Mouse (Mus musculus) lung, postnatal 4 days (tissue): ENCODE data around the gene Slc6a20a.
A peak's percentile ranks its signal among the peaks of the same experiment; 100 is the strongest.
"Not testable (repeated sequence)": the region's sequence is repeated elsewhere in the genome, so short reads cannot be mapped to it uniquely, and the experiment has no call there.

ENCODE experiments used
- DNase-seq, 2 experiments: peaks; one replicate each; pipeline ENCODE4 v3.0.0; 2021

Slc6a20a gene

GRCm38 (mm10) chr9:123678327-123679105, at the start of gene Slc6a20a, which contains the start of gene Ccr9:
Gene Slc6a20a (minus strand): TSS chr9:123678885.
Gene Ccr9 (plus strand): TSS chr9:123678439.
- peak; percentile 9 to 25 for DNase-seq

GRCm38 (mm10) chr9:123722737-123723493, 44.2 kb upstream of the Slc6a20a start:
- DNase-seq = peak in 1 of 2 experiments; percentile 7

GRCm38 (mm10) chr9:123717186-123718008, 38.7 kb upstream of the Slc6a20a start, which contains the start of gene Lztfl1:
Gene Lztfl1 (minus strand): TSS chr9:123717697.
- peak; percentile 97 for DNase-seq

- DNase-seq = no peak
Measured at GRCm38 (mm10) chr9:123716301-123716700, 37.6 kb upstream of the Slc6a20a start.

GRCm38 (mm10) chr9:123713111-123713510, 34.4 kb upstream of the Slc6a20a start:
- DNase-seq = no peak

GRCm38 (mm10) chr9:123709226-123709625, 30.5 kb upstream of the Slc6a20a start:
- DNase-seq = no peak

GRCm38 (mm10) chr9:123701822-123702221, 23.1 kb upstream of the Slc6a20a start:
- DNase-seq = no peak

GRCm38 (mm10) chr9:123695634-123696302, 17.1 kb upstream of the Slc6a20a start:
- no peak for DNase-seq

- no peak for DNase-seq
Measured at GRCm38 (mm10) chr9:123688227-123688626, 9.5 kb upstream of the Slc6a20a start.

GRCm38 (mm10) chr9:123686206-123686605, 7.5 kb upstream of the Slc6a20a start:
- DNase-seq = no peak

- DNase-seq = no peak
Measured at GRCm38 (mm10) chr9:123683704-123684103, 5.0 kb upstream of the Slc6a20a start.

- no peak for DNase-seq
Measured at GRCm38 (mm10) chr9:123679198-123679597, 513 bp upstream of the Slc6a20a start.

GRCm38 (mm10) chr9:123665645-123666044, 13.0 kb downstream of the Slc6a20a start:
- peak in 1 of 2 experiments; percentile 48 for DNase-seq

GRCm38 (mm10) chr9:123659986-123660676, 18.6 kb downstream of the Slc6a20a start:
- DNase-seq = not testable (repeated sequence)

- DNase-seq = no peak
Measured at GRCm38 (mm10) chr9:123658981-123659380, 19.7 kb downstream of the Slc6a20a start.

- no peak for DNase-seq
Measured at GRCm38 (mm10) chr9:123657457-123657856, 21.2 kb downstream of the Slc6a20a start.

GRCm38 (mm10) chr9:123651369-123651768, 27.3 kb downstream of the Slc6a20a start:
- no peak for DNase-seq

- no peak for DNase-seq
Measured at GRCm38 (mm10) chr9:123649785-123650511, 28.7 kb downstream of the Slc6a20a start.

GRCm38 (mm10) chr9:123640106-123640505, 38.6 kb downstream of the Slc6a20a start:
- no peak for DNase-seq

GRCm38 (mm10) chr9:123638668-123639089, 40.0 kb downstream of the Slc6a20a start:
- peak in 1 of 2 experiments; percentile 9 for DNase-seq

- no peak for DNase-seq
Measured at GRCm38 (mm10) chr9:123638231-123638630, 40.5 kb downstream of the Slc6a20a start.
